Mouse (Mus musculus): ENCODE data around the gene Atp6v1fnb. TPM values are rescaled to one million over a fixed set of nuclear protein-coding genes. Genes with fewer than 3 reads are reported as not detected.

The Atp6v1fnb gene
- polyA plus RNA-seq, 1 experiment from 2014 or later = 0.29 TPM

DNA sequence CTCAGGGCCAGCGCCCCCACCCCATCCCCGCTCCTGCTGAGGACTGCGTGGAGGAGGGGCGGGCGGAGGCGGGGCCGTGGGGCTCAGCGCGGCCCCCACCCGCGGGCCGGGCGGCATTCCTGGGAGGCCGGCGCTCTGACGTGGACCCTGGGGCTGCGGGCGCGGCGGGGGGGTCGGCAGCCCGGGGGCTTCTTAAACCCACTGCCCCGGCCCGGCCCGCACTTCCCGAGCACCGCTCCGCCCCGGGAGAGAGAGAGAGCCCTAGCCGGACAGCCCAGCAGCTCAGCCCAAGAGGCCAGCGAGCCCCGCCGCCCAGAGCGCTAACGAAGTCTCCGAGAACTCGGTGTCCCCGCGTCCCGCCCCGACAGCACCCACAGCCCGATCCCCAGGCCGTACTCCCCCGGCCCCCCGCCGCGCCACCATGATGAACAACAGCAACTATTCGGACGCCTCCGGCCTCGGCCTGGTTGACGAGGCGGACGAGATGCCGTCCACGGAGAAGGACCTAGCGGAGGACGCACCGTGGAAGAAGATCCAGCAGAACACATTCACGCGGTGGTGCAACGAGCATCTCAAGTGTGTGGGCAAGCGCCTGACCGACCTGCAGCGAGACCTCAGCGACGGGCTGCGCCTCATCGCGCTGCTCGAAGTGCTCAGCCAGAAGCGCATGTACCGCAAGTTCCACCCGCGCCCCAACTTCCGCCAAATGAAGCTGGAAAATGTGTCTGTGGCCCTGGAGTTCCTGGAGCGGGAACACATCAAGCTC lies 38.0 kb upstream of the Atp6v1fnb start, which contains the start of gene Flnc:
Gene Flnc (plus strand): TSS at position 219 of the 766 bp plus-strand sequence.
- under 1% methylated on average over 66 of the region's 77 CpGs for WGBS
- H3K4me2 ChIP-seq (ENCODE audit: low read depth, low read length, severe bottlenecking) = peak within 1 kb of the TSS; percentile 74
- DNase-seq (ENCODE audit: low spot score) (peak; percentile 72), ATAC-seq (replicated peaks; ENCODE audit: low FRiP score) (no peak)
- H3K36me3 ChIP-seq (ENCODE audit: control insufficient read depth, insufficient read depth, low read length) = no peaks in the 10 kb centered on the region
- H3K9ac ChIP-seq (ENCODE audit: low read length) = peak within 1 kb of the TSS; percentile 48
- H3K9me3 ChIP-seq (ENCODE audit: control insufficient read depth, low read length) = no peaks in the 10 kb centered on the region
- H3K4me3 ChIP-seq (ENCODE audit: low read depth, low read length) = peak within 1 kb of the TSS; percentile 40
- H3K4me1 ChIP-seq (replicated peaks; ENCODE audit: control insufficient read depth, insufficient read depth, low read length) = peaks cover 23% of the 10 kb centered on the region
- peaks cover 37% of the 10 kb centered on the region for H3K27me3 ChIP-seq (ENCODE audit: control insufficient read depth, insufficient read depth, low read length)
- no peak within 1 kb of the TSS for H3K27ac ChIP-seq (ENCODE audit: low read depth, low read length)

- Histone ChIP-seq H3K9ac (ENCODE audit: low read length) (no peak overlapping the region; the same call in 1 of the 2 replicates), H3K27ac (ENCODE audit: low read depth, low read length) (no peak overlapping the region), H3K27me3 (ENCODE audit: control insufficient read depth, insufficient read depth, low read length) (peaks cover 37% of the 10 kb centered on the region), H3K4me3 (ENCODE audit: low read depth, low read length) (peak overlapping the region; percentile 40), H3K4me2 (ENCODE audit: low read depth, low read length, severe bottlenecking) (peak overlapping the region; percentile 74), H3K9me3 (ENCODE audit: control insufficient read depth, low read length) (no peaks in the 10 kb centered on the region), H3K36me3 (ENCODE audit: control insufficient read depth, insufficient read depth, low read length) (no peaks in the 10 kb centered on the region), H3K4me1 (replicated peaks; ENCODE audit: control insufficient read depth, insufficient read depth, low read length) (peaks cover 23% of the 10 kb centered on the region)
- 5% methylated on average over 27 of the region's 27 CpGs for WGBS
- ATAC-seq (replicated peaks; ENCODE audit: low FRiP score) = no peak
- no peak for DNase-seq (ENCODE audit: low spot score)
Measured at GRCm38 (mm10) chr6:29433804-29434795, 37.1 kb upstream of the Atp6v1fnb start.

DNA sequence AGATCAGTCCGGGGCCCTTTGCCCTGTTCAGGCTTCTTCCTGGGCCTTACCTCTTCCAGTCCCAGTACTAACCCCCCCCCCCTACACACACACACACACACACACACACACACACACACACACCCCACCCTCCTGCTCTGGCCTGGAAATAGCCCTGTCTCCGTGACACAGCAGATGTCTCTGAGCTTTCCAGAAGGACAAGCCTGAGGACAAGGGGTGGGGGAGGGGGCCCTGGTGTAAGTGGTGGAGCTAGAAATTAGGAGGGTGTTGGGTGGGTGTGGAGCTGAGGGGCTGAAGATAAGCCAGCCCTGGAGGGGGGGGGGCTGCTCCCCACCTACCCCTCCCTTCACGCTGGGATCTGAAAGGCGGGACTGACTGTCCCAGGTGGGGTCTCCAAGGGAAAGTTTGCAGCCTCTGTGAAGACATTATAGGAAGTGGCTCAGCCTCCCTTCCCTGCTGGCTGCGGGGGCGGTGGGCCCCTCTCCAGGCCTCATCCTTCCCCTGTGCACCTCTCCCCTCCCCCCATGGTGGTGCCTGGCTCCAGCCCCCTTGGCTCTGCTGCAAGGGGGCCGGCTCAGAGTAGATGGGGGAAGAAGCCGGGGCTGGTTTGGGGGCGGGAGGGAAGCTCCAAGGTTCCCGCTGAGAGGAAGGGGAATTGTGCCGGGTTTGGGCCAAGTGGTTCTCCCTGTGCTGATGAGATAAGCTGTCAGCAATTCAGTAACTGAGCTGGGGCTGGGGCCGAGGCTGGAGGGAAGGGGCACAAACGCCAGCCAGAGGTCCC lies 36.1 kb upstream of the Atp6v1fnb start:
- Histone ChIP-seq H3K4me2 (ENCODE audit: low read depth, low read length, severe bottlenecking) (peak overlapping the region; percentile 32), H3K4me3 (ENCODE audit: low read depth, low read length) (0 out of 2 replicates have a peak overlapping the region, but pooled peaks have one; percentile 6), H3K27me3 (ENCODE audit: control insufficient read depth, insufficient read depth, low read length) (peaks cover 37% of the 10 kb centered on the region), H3K36me3 (ENCODE audit: control insufficient read depth, insufficient read depth, low read length) (no peaks in the 10 kb centered on the region), H3K9me3 (ENCODE audit: control insufficient read depth, low read length) (no peaks in the 10 kb centered on the region), H3K27ac (ENCODE audit: low read depth, low read length) (no peak overlapping the region), H3K4me1 (replicated peaks; ENCODE audit: control insufficient read depth, insufficient read depth, low read length) (peaks cover 23% of the 10 kb centered on the region), H3K9ac (ENCODE audit: low read length) (peak overlapping the region; percentile 8; the same call in 1 of the 2 replicates)
- DNase-seq (ENCODE audit: low spot score) = peak; percentile 71
- ATAC-seq (replicated peaks; ENCODE audit: low FRiP score) = 0 out of 2 replicates have a peak, but pooled peaks have one; percentile 31
- WGBS = 3% methylated on average over 13 of the region's 13 CpGs

GRCm38 (mm10) chr6:29435940-29436451 lies 35.2 kb upstream of the Atp6v1fnb start:
- WGBS = 21% methylated on average over 6 of the region's 6 CpGs
- peaks cover 23% of the 10 kb centered on the region for H3K4me1 ChIP-seq (replicated peaks; ENCODE audit: control insufficient read depth, insufficient read depth, low read length)
- DNase-seq (ENCODE audit: low spot score) (peak; percentile 62), ATAC-seq (replicated peaks; ENCODE audit: low FRiP score) (peak; percentile 40)
- peak overlapping the region; percentile 32; the same call in 1 of the 2 replicates for H3K4me2 ChIP-seq (ENCODE audit: low read depth, low read length, severe bottlenecking)
- H3K9ac ChIP-seq (ENCODE audit: low read length) = no peak overlapping the region
- H3K27ac ChIP-seq (ENCODE audit: low read depth, low read length) = peak overlapping the region; percentile 46; the same call in 1 of the 2 replicates
- H3K36me3 ChIP-seq (ENCODE audit: control insufficient read depth, insufficient read depth, low read length) = no peaks in the 10 kb centered on the region
- H3K9me3 ChIP-seq (ENCODE audit: control insufficient read depth, low read length) = no peaks in the 10 kb centered on the region
- peaks cover 35% of the 10 kb centered on the region for H3K27me3 ChIP-seq (ENCODE audit: control insufficient read depth, insufficient read depth, low read length)
- no peak overlapping the region for H3K4me3 ChIP-seq (ENCODE audit: low read depth, low read length)

GRCm38 (mm10) chr6:29436461-29436934 lies 34.7 kb upstream of the Atp6v1fnb start:
- H3K4me1 ChIP-seq (replicated peaks; ENCODE audit: control insufficient read depth, insufficient read depth, low read length) = peaks cover 23% of the 10 kb centered on the region
- peaks cover 35% of the 10 kb centered on the region for H3K27me3 ChIP-seq (ENCODE audit: control insufficient read depth, insufficient read depth, low read length)
- no peak overlapping the region for H3K4me3 ChIP-seq (ENCODE audit: low read depth, low read length)
- WGBS = 7% methylated on average over 11 of the region's 11 CpGs
- no peaks in the 10 kb centered on the region for H3K36me3 ChIP-seq (ENCODE audit: control insufficient read depth, insufficient read depth, low read length)
- H3K4me2 ChIP-seq (ENCODE audit: low read depth, low read length, severe bottlenecking) = 0 out of 2 replicates have a peak overlapping the region, but pooled peaks have one; percentile 18
- no peak for DNase-seq (ENCODE audit: low spot score)
- no peaks in the 10 kb centered on the region for H3K9me3 ChIP-seq (ENCODE audit: control insufficient read depth, low read length)
- H3K9ac ChIP-seq (ENCODE audit: low read length) = no peak overlapping the region
- H3K27ac ChIP-seq (ENCODE audit: low read depth, low read length) = no peak overlapping the region
- ATAC-seq (replicated peaks; ENCODE audit: low FRiP score) = 0 out of 2 replicates have a peak, but pooled peaks have one; percentile 27

GRCm38 (mm10) chr6:29439251-29439650 lies 32.0 kb upstream of the Atp6v1fnb start:
- DNase-seq (ENCODE audit: low spot score) = no peak
- 78% methylated on average over 4 of the region's 4 CpGs for WGBS
- H3K4me3 ChIP-seq (ENCODE audit: low read depth, low read length) = no peak overlapping the region
- no peaks in the 10 kb centered on the region for H3K36me3 ChIP-seq (ENCODE audit: control insufficient read depth, insufficient read depth, low read length)
- H3K27ac ChIP-seq (ENCODE audit: low read depth, low read length) = no peak overlapping the region
- no peak overlapping the region for H3K4me2 ChIP-seq (ENCODE audit: low read depth, low read length, severe bottlenecking)
- no peak overlapping the region for H3K9ac ChIP-seq (ENCODE audit: low read length)
- peaks cover 18% of the 10 kb centered on the region for H3K4me1 ChIP-seq (replicated peaks; ENCODE audit: control insufficient read depth, insufficient read depth, low read length)
- peaks cover 10% of the 10 kb centered on the region for H3K27me3 ChIP-seq (ENCODE audit: control insufficient read depth, insufficient read depth, low read length)
- no peaks in the 10 kb centered on the region for H3K9me3 ChIP-seq (ENCODE audit: control insufficient read depth, low read length)
- ATAC-seq (replicated peaks; ENCODE audit: low FRiP score) = no peak

DNA sequence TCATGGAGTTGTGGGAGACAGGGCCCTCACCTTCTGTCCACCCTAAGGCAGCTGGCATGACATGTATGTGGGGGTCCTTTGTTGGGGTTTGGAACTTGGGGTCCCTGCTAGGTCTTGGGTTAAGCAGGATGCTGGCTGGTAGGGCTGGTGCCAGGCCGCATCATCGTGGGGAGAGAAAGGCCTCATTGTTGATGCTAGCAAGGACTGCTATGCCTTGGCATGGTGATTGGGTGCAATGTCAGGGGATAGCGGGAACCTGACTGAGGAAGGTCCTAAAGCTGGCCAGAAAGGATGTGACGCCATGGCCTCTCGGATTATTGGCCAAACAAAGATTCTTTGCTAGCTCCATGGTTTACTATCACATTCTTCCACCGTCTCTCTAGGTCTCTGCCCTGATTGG lies 31.4 kb upstream of the Atp6v1fnb start:
- Histone ChIP-seq H3K4me3 (ENCODE audit: low read depth, low read length) (no peak overlapping the region), H3K4me2 (ENCODE audit: low read depth, low read length, severe bottlenecking) (no peak overlapping the region), H3K27ac (ENCODE audit: low read depth, low read length) (no peak overlapping the region), H3K27me3 (ENCODE audit: control insufficient read depth, insufficient read depth, low read length) (peaks cover 6% of the 10 kb centered on the region; the same call in 1 of the 2 replicates), H3K9me3 (ENCODE audit: control insufficient read depth, low read length) (no peaks in the 10 kb centered on the region), H3K9ac (ENCODE audit: low read length) (no peak overlapping the region), H3K36me3 (ENCODE audit: control insufficient read depth, insufficient read depth, low read length) (no peaks in the 10 kb centered on the region), H3K4me1 (replicated peaks; ENCODE audit: control insufficient read depth, insufficient read depth, low read length) (peaks cover 18% of the 10 kb centered on the region)
- WGBS = 87% methylated on average over 6 of the region's 6 CpGs
- DNase-seq (ENCODE audit: low spot score) (no peak), ATAC-seq (replicated peaks; ENCODE audit: low FRiP score) (no peak)
